Mouse (Mus musculus) CH12.LX (cell line): ENCODE data around the gene Spata2. TPM values are rescaled to one million over a fixed set of nuclear protein-coding genes. Genes with fewer than 3 reads are reported as not detected.

Experiments used
- DNase-seq: peaks from one replicate; pipeline ENCODE4 v3.0.0-alpha.2; 2013; ENCODE audit errors: extremely low read depth
- H3K27ac ChIP-seq: 2 replicates; pipeline ENCODE4 v1.5.1; 2012; ENCODE audit warnings: low read depth, mild to moderate bottlenecking, control low read depth, moderate library complexity; ENCODE audit not compliant: insufficient read depth
- H3K27me3 ChIP-seq: replicated peaks from 2 replicates; pipeline ENCODE3; 2012; ENCODE audit warnings: inconsistent platforms
- H3K36me3 ChIP-seq, 2 experiments: replicated peaks in 1 of 2; 2 replicates each; pipeline versions ENCODE3 to v1.6.1; 2012; ENCODE audit warnings: inconsistent platforms in 1 of 2, low read length in 1 of 2, mild to moderate bottlenecking in 1 of 2, mixed read lengths in 1 of 2, moderate library complexity in 1 of 2; ENCODE audit not compliant: control insufficient read depth in 1 of 2, insufficient read depth in 1 of 2
- H3K4me1 ChIP-seq, 2 experiments: 2 replicates each; pipeline ENCODE4 v1.6.1; 2012; ENCODE audit warnings: inconsistent platforms in 1 of 2, moderate library complexity in 1 of 2; ENCODE audit not compliant: insufficient read depth in 2 of 2, control insufficient read depth in 1 of 2
- H3K4me2 ChIP-seq: 2 replicates; pipeline ENCODE4 v1.6.1; 2012; ENCODE audit warnings: low read depth, mild to moderate bottlenecking, control low read depth; ENCODE audit not compliant: poor library complexity, insufficient read depth, severe bottlenecking
- H3K4me3 ChIP-seq, 3 experiments: fragments of 150-350 bp in 1 of 3; sonication (generic) in 1 of 3; replicated peaks in 1 of 3; 2 replicates each; pipeline versions ENCODE3 to v1.5.1; 2011 to 2012; ENCODE audit warnings: low read depth in 2 of 3, low read length in 2 of 3, mild to moderate bottlenecking in 2 of 3, moderate library complexity in 2 of 3, control low read depth in 1 of 3, improper control_type of control experiment in 1 of 3, inconsistent platforms in 1 of 3, mixed read lengths in 1 of 3; ENCODE audit not compliant: poor library complexity in 1 of 3
- H3K79me2 ChIP-seq: replicated peaks from 2 replicates; pipeline ENCODE4 v1.6.1; 2012; ENCODE audit warnings: mild to moderate bottlenecking, moderate library complexity; ENCODE audit not compliant: control insufficient read depth, poor library complexity, insufficient read depth, severe bottlenecking; ENCODE audit errors: extremely low read depth
- H3K9ac ChIP-seq: 2 replicates; pipeline ENCODE4 v1.6.1; 2012; ENCODE audit warnings: low read depth, mild to moderate bottlenecking, control low read depth, moderate library complexity; ENCODE audit not compliant: insufficient read depth
- H3K9me3 ChIP-seq: replicated peaks from 2 replicates; pipeline ENCODE3; 2012; ENCODE audit warnings: low read length, inconsistent platforms, mixed read lengths
- CTCF ChIP-seq, 2 experiments: IDR thresholded peaks in 1 of 2; conservative IDR thresholded peaks in 1 of 2; 2 replicates each; pipeline ENCODE4 v1.5.1; 2011 to 2012; ENCODE audit warnings: low read depth in 2 of 2, low read length in 2 of 2, improper control_type of control experiment in 1 of 2, inconsistent platforms in 1 of 2, mild to moderate bottlenecking in 1 of 2, moderate library complexity in 1 of 2
- ELF1 ChIP-seq: IDR thresholded peaks from 2 replicates; pipeline ENCODE4 v1.6.1; 2014; ENCODE audit warnings: low read depth, mild to moderate bottlenecking, inconsistent platforms, low read length, improper control_type of control experiment
- HCFC1 ChIP-seq: IDR thresholded peaks from 2 replicates; pipeline ENCODE4 v1.6.1; 2012; ENCODE audit warnings: low read depth, mild to moderate bottlenecking, inconsistent platforms, low read length, improper control_type of control experiment
- IRF4 ChIP-seq: IDR thresholded peaks from 2 replicates; pipeline ENCODE4 v1.6.1; 2014; ENCODE audit warnings: low read depth, mild to moderate bottlenecking, inconsistent platforms, low read length, improper control_type of control experiment
- KAT2A ChIP-seq: IDR thresholded peaks from 2 replicates; pipeline ENCODE4 v1.6.1; 2012; ENCODE audit warnings: low read length, improper control_type of control experiment, inconsistent platforms; ENCODE audit not compliant: insufficient replicate concordance
- MAX ChIP-seq: IDR thresholded peaks from 2 replicates; pipeline ENCODE4 v1.6.1; 2011; ENCODE audit warnings: low read length, improper control_type of control experiment
- MXI1 ChIP-seq: IDR thresholded peaks from 2 replicates; pipeline ENCODE4 v1.6.1; 2011; ENCODE audit warnings: mild to moderate bottlenecking, low read depth, low read length, improper control_type of control experiment
- NELFE ChIP-seq: IDR thresholded peaks from 2 replicates; pipeline ENCODE4 v1.6.1; 2011; ENCODE audit warnings: low read depth, low read length, improper control_type of control experiment
- POLR2A ChIP-seq: IDR thresholded peaks from 2 replicates; pipeline ENCODE4 v1.6.1; 2011; ENCODE audit warnings: low read depth, mild to moderate bottlenecking, improper control_type of control experiment, low read length
- RAD21 ChIP-seq: IDR thresholded peaks from 2 replicates; pipeline ENCODE4 v1.6.1; 2011; ENCODE audit warnings: low read depth, mild to moderate bottlenecking, low read length, improper control_type of control experiment, moderate library complexity
- SMC3 ChIP-seq: IDR thresholded peaks from 2 replicates; pipeline ENCODE4 v1.6.1; 2011; ENCODE audit warnings: low read depth, low read length, improper control_type of control experiment
- TBP ChIP-seq: conservative IDR thresholded peaks from 2 replicates; pipeline ENCODE4 v1.6.1; 2011; ENCODE audit warnings: low read depth, low read length, improper control_type of control experiment
- USF2 ChIP-seq: conservative IDR thresholded peaks from 2 replicates; pipeline ENCODE4 v1.6.1; 2011; ENCODE audit warnings: low read depth, low read length, improper control_type of control experiment
- ZKSCAN1 ChIP-seq: IDR thresholded peaks from 2 replicates; pipeline ENCODE4 v1.6.1; 2012; ENCODE audit warnings: low read depth, inconsistent platforms, low read length, improper control_type of control experiment, borderline replicate concordance
- dilution Hi-C: fragments of 300-500 bp; cut with MboI; formaldehyde crosslinking; loops from 2 replicates; pipeline ENCODE4 v1.14.3; 2020; ENCODE audit warnings: low sequenced_read_pairs; ENCODE audit not compliant: extremely low pct_unique_long_range_greater_than_20kb, extremely low pct_ligation_motif_present
- in situ Hi-C: fragments of 300-500 bp; cut with MboI; formaldehyde crosslinking; loops from 3 replicates; pipeline ENCODE4 v1.14.3; 2019; ENCODE audit warnings: low sequenced_read_pairs, low pct_ligation_motif_present, low pct_unique_long_range_greater_than_20kb, mixed read lengths
- polyA plus RNA-seq: library from polyadenylated mRNA; unstranded; fragments of >175 nt; gene quantifications from 2 replicates; pipeline ENCODE4 v1.2.1, GENCODE M21; 2012; ENCODE audit warnings: low read depth; ENCODE audit not compliant: insufficient read length
- total RNA-seq, 2 experiments: library from RNA; depleted of rRNA; stranded (reverse); fragments of 300-350 nt in 1 of 2; fragments of >200 nt in 1 of 2; gene quantifications; 2 replicates each; pipeline ENCODE4 v1.2.3; 2012 to 2014

Spata2 gene
- total and polyA plus RNA-seq, 3 experiments, result 9.1 to 22.8 (median 10.5) TPM

- TF ChIP-seq HCFC1 (no peak; the same call in none of the 2 replicates), IRF4 (0 out of 2 replicates have a peak, but pooled peaks have one; percentile 10), ELF1 (no peak; the same call in 1 of the 2 replicates), NELFE (peak; percentile 82), KAT2A (no peak), MXI1 (no peak; the same call in none of the 2 replicates), POLR2A (peak; percentile 87), RAD21 (no peak)
Observed at GRCm38 (mm10) chr2:167503253-167503895, 10.7 kb upstream of the Spata2 start (continued).

GRCm38 (mm10) chr2:167502554-167503252 lies 10.0 kb upstream of the Spata2 start:
- H3K4me3 ChIP-seq, result peak overlapping the region; percentile 74 to 98 (median 95)
- peaks cover 38% of the 10 kb centered on the region for H3K79me2 ChIP-seq
- peak overlapping the region; percentile 91; the same call in 1 of the 2 replicates for H3K9ac ChIP-seq
- no peaks in the 10 kb centered on the region for H3K9me3 ChIP-seq
- dilution Hi-C loops, result no loop called here
- no peaks in the 10 kb centered on the region for H3K27me3 ChIP-seq
- TF ChIP-seq MAX (peak; percentile 60), USF2 (no peak), HCFC1 (no peak), TBP (peak; percentile 80), ELF1 (peak; percentile 40)
- peak overlapping the region; percentile 48 for H3K27ac ChIP-seq
- H3K36me3 ChIP-seq, result peaks cover 7 to 27% of the 10 kb centered on the region in 2 experiments
- peaks cover 5 to 32% of the 10 kb centered on the region in 2 experiments for H3K4me1 ChIP-seq
- DNase-seq, result no peak
- peak overlapping the region; percentile 87 for H3K4me2 ChIP-seq
- in situ Hi-C loops, result no loop called here

- in situ Hi-C loops, result no loop called here
Observed at GRCm38 (mm10) chr2:167497272-167497671, 4.6 kb upstream of the Spata2 start.

More at GRCm38 (mm10) chr2:167497272-167497671, 4.6 kb upstream of the Spata2 start:
- dilution Hi-C loops, result no loop called here
- H3K27me3 ChIP-seq, result no peaks in the 10 kb centered on the region
- TF ChIP-seq ZKSCAN1, result no peak
- peak; percentile 57 for TF ChIP-seq RAD21
- TF ChIP-seq POLR2A, result no peak
- peak; percentile 53 for TF ChIP-seq SMC3
- peak; percentile 53 to 68 for TF ChIP-seq CTCF (conservative IDR thresholded peaks at IDR 0.05 in 1 of 2, IDR thresholded peaks at IDR 0.05 in 1 of 2; ENCODE audit: low read depth in 2 of 2, low read length in 2 of 2)
- no peaks in the 10 kb centered on the region for H3K9me3 ChIP-seq
- peaks cover 4 to 28% of the 10 kb centered on the region in 2 experiments for H3K4me1 ChIP-seq
- H3K9ac ChIP-seq, result no peak overlapping the region
- H3K27ac ChIP-seq, result no peak overlapping the region
- peaks cover 7% of the 10 kb centered on the region for H3K79me2 ChIP-seq
- no peak overlapping the region for H3K4me2 ChIP-seq
- DNase-seq, result peak; percentile 61
- peaks cover 0 to 12% of the 10 kb centered on the region in 2 experiments for H3K36me3 ChIP-seq
- no peak overlapping the region for H3K4me3 ChIP-seq
